Mouse (Mus musculus): ENCODE measurements around the gene Scgb1b24. TPM values are rescaled to one million over a fixed set of nuclear protein-coding genes. Genes with fewer than 3 reads are reported as not detected.

The Scgb1b24 gene
- polyA plus RNA-seq (2015; fragmentation: Nextera tagmentation; extraction: Ambion mirVana): not detected in 2 replicates

- Histone ChIP-seq H3K9ac (replicated peaks) (no peak within 1 kb of the TSS), H3K36me3 (replicated peaks; ENCODE audit: insufficient read depth, low read length) (no peaks in the 10 kb centered on the region), H3K27ac (ENCODE audit: low read depth) (no peak within 1 kb of the TSS), H3K4me1 (ENCODE audit: insufficient read depth) (no peaks in the 10 kb centered on the region), H3K9me3 (ENCODE audit: low read length) (no peaks in the 10 kb centered on the region; the same call in 1 of the 2 replicates), H3K4me3 (ENCODE audit: low read depth, low read length) (no peak within 1 kb of the TSS), H3K27me3 (ENCODE audit: insufficient read depth, low read length) (no peaks in the 10 kb centered on the region), H3K4me2 (ENCODE audit: low read depth, low read length) (no peak within 1 kb of the TSS)
- DNase-seq: no peak
- TF ChIP-seq EP300 (IDR thresholded peaks at IDR 0.05; ENCODE audit: low read depth) (no peak), CTCF (IDR thresholded peaks at IDR 0.05; ENCODE audit: low read depth) (no peak)
- no peak for ATAC-seq
- 66% methylated on average over 3 of the region's 3 CpGs for WGBS (ENCODE audit: insufficient replicate concordance)
Measured at GRCm38 (mm10) chr7:33743499-33743898, at the start of gene Scgb1b24. Gene Scgb1b24 (plus strand): TSS chr7:33743799.

GRCm38 (mm10) chr7:33739212-33739611 is 4.4 kb upstream of the Scgb1b24 start, which contains the start of gene Scgb2b24:
Gene Scgb2b24 (minus strand): TSS chr7:33739312.
- no peaks in the 10 kb centered on the region for H3K27me3 ChIP-seq (ENCODE audit: insufficient read depth, low read length)

More at GRCm38 (mm10) chr7:33739212-33739611, 4.4 kb upstream of the Scgb1b24 start, which contains the start of gene Scgb2b24:
- no peak within 1 kb of the TSS for H3K9ac ChIP-seq (replicated peaks)
- H3K4me1 ChIP-seq (ENCODE audit: insufficient read depth): no peaks in the 10 kb centered on the region
- DNase-seq (no peak), ATAC-seq (no peak)
- H3K36me3 ChIP-seq (replicated peaks; ENCODE audit: insufficient read depth, low read length): no peaks in the 10 kb centered on the region
- 76% methylated on average over 2 of the region's 2 CpGs for WGBS (ENCODE audit: insufficient replicate concordance)
- H3K4me2 ChIP-seq (ENCODE audit: low read depth, low read length): no peak within 1 kb of the TSS
- H3K27ac ChIP-seq (ENCODE audit: low read depth): no peak within 1 kb of the TSS
- TF ChIP-seq EP300 (IDR thresholded peaks at IDR 0.05; ENCODE audit: low read depth): no peak
- no peak for TF ChIP-seq CTCF (IDR thresholded peaks at IDR 0.05; ENCODE audit: low read depth)
- no peak within 1 kb of the TSS for H3K4me3 ChIP-seq (ENCODE audit: low read depth, low read length)
- peaks cover 2% of the 10 kb centered on the region; the same call in 1 of the 2 replicates for H3K9me3 ChIP-seq (ENCODE audit: low read length)

Other genes starting within 250 kb of the Scgb1b24 start
- gene Scgb2b21, start 223.3 kb upstream of the Scgb1b24 start, polyA plus RNA-seq (2015; fragmentation: Nextera tagmentation; extraction: Ambion mirVana): not detected in 2 replicates
- not detected in 2 replicates for gene Scgb2b24, start 4.5 kb upstream of the Scgb1b24 start, polyA plus RNA-seq (2015; fragmentation: Nextera tagmentation; extraction: Ambion mirVana)
- gene Scgb2b26, start 201.2 kb downstream of the Scgb1b24 start, polyA plus RNA-seq (2015; fragmentation: Nextera tagmentation; extraction: Ambion mirVana): not detected in 2 replicates

All from liver, postnatal 0 days (tissue).